Mouse (Mus musculus): Measurements from ENCODE around the gene Myo16. TPM values are rescaled to one million over a fixed set of nuclear protein-coding genes. Genes with fewer than 3 reads are reported as not detected.

The Myo16 gene
- polyA plus RNA-seq, 1 experiment = 104 TPM

GRCm38 (mm10) chr8:10474446-10474845 lies 320.7 kb downstream of the Myo16 start:
- TF ChIP-seq POLR2A (IDR thresholded peaks at IDR 0.05; ENCODE audit: insufficient read depth, low read depth, low read length) (no peak), CTCF (IDR thresholded peaks at IDR 0.05; ENCODE audit: insufficient read depth, low read depth, low read length) (no peak)
- Histone ChIP-seq H3K27ac (ENCODE audit: insufficient read depth, low read depth, low read length) (peak overlapping the region; percentile 5; the same call in 1 of the 2 replicates), H3K4me3 (ENCODE audit: insufficient read depth, low read depth, low read length) (no peak overlapping the region), H3K4me1 (ENCODE audit: control insufficient read depth, insufficient read depth, low read length) (peaks cover 16% of the 10 kb centered on the region)
- 37% methylated on average over 3 of the region's 3 CpGs for WGBS

GRCm38 (mm10) chr8:10479059-10479458 lies 325.3 kb downstream of the Myo16 start:
- no peak for TF ChIP-seq POLR2A (IDR thresholded peaks at IDR 0.05; ENCODE audit: insufficient read depth, low read depth, low read length)
- TF ChIP-seq CTCF (IDR thresholded peaks at IDR 0.05; ENCODE audit: insufficient read depth, low read depth, low read length) = no peak
- Histone ChIP-seq H3K27ac (ENCODE audit: insufficient read depth, low read depth, low read length) (no peak overlapping the region), H3K4me3 (ENCODE audit: insufficient read depth, low read depth, low read length) (no peak overlapping the region), H3K4me1 (ENCODE audit: control insufficient read depth, insufficient read depth, low read length) (peaks cover 4% of the 10 kb centered on the region; the same call in 1 of the 2 replicates)
- 60% methylated on average over 10 of the region's 10 CpGs for WGBS

GRCm38 (mm10) chr8:10480850-10481249 lies 327.1 kb downstream of the Myo16 start:
- WGBS = 65% methylated on average over 8 of the region's 8 CpGs
- Histone ChIP-seq H3K27ac (ENCODE audit: insufficient read depth, low read depth, low read length) (no peak overlapping the region), H3K4me1 (ENCODE audit: control insufficient read depth, insufficient read depth, low read length) (peaks cover 3% of the 10 kb centered on the region; the same call in 1 of the 2 replicates), H3K4me3 (ENCODE audit: insufficient read depth, low read depth, low read length) (no peak overlapping the region)
- TF ChIP-seq POLR2A (IDR thresholded peaks at IDR 0.05; ENCODE audit: insufficient read depth, low read depth, low read length) = no peak

GRCm38 (mm10) chr8:10482064-10482463 lies 328.4 kb downstream of the Myo16 start:
- TF ChIP-seq CTCF (IDR thresholded peaks at IDR 0.05; ENCODE audit: insufficient read depth, low read depth, low read length) (no peak), POLR2A (IDR thresholded peaks at IDR 0.05; ENCODE audit: insufficient read depth, low read depth, low read length) (no peak)
- Histone ChIP-seq H3K4me3 (ENCODE audit: insufficient read depth, low read depth, low read length) (no peak overlapping the region), H3K27ac (ENCODE audit: insufficient read depth, low read depth, low read length) (no peak overlapping the region), H3K4me1 (ENCODE audit: control insufficient read depth, insufficient read depth, low read length) (no peaks in the 10 kb centered on the region)
- WGBS = 92% methylated on average over 5 of the region's 5 CpGs

DNA sequence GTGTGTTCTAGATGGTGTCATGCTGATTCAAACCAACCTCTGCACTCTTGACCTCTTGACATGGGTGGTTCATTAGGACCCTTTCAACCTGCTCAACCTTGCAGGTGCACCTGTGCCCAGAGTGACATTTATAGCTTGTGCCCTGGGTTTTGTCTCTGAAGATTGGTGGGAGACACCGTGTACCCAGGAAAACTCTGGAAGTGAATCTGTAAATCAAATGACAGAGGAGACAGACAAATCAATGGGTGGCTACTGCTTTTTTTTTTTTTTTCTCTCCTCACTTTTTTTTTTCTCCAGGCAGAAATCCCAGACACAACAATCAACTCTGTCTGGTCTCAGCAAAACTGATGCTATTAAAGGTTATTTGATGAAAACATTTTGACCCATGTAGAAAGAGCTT lies 329.2 kb downstream of the Myo16 start:
- H3K4me3 ChIP-seq (ENCODE audit: insufficient read depth, low read depth, low read length) = no peak overlapping the region
- 54% methylated on average over 1 of the region's 1 CpGs for WGBS

GRCm38 (mm10) chr8:10483841-10484240 lies 330.1 kb downstream of the Myo16 start:
- Histone ChIP-seq H3K27ac (ENCODE audit: insufficient read depth, low read depth, low read length) (no peak overlapping the region), H3K4me1 (ENCODE audit: control insufficient read depth, insufficient read depth, low read length) (no peaks in the 10 kb centered on the region), H3K4me3 (ENCODE audit: insufficient read depth, low read depth, low read length) (no peak overlapping the region)
- TF ChIP-seq CTCF (IDR thresholded peaks at IDR 0.05; ENCODE audit: insufficient read depth, low read depth, low read length) = no peak
- no peak for TF ChIP-seq POLR2A (IDR thresholded peaks at IDR 0.05; ENCODE audit: insufficient read depth, low read depth, low read length)
- 47% methylated on average over 5 of the region's 5 CpGs for WGBS

More for the DNA sequence above, 329.2 kb downstream of the Myo16 start:
- Histone ChIP-seq H3K4me1 (ENCODE audit: control insufficient read depth, insufficient read depth, low read length) (no peaks in the 10 kb centered on the region), H3K27ac (ENCODE audit: insufficient read depth, low read depth, low read length) (no peak overlapping the region)
- no peak for TF ChIP-seq POLR2A (IDR thresholded peaks at IDR 0.05; ENCODE audit: insufficient read depth, low read depth, low read length)
- TF ChIP-seq CTCF (IDR thresholded peaks at IDR 0.05; ENCODE audit: insufficient read depth, low read depth, low read length) = no peak

- WGBS = 46% methylated on average over 10 of the region's 10 CpGs
- no peak overlapping the region for H3K27ac ChIP-seq (ENCODE audit: insufficient read depth, low read depth, low read length)
- TF ChIP-seq POLR2A (IDR thresholded peaks at IDR 0.05; ENCODE audit: insufficient read depth, low read depth, low read length) (no peak), CTCF (IDR thresholded peaks at IDR 0.05; ENCODE audit: insufficient read depth, low read depth, low read length) (no peak)
- H3K4me1 ChIP-seq (ENCODE audit: control insufficient read depth, insufficient read depth, low read length) = no peaks in the 10 kb centered on the region
- H3K4me3 ChIP-seq (ENCODE audit: insufficient read depth, low read depth, low read length) = no peak overlapping the region
Observed at GRCm38 (mm10) chr8:10489738-10490419, 336.2 kb downstream of the Myo16 start.

DNA sequence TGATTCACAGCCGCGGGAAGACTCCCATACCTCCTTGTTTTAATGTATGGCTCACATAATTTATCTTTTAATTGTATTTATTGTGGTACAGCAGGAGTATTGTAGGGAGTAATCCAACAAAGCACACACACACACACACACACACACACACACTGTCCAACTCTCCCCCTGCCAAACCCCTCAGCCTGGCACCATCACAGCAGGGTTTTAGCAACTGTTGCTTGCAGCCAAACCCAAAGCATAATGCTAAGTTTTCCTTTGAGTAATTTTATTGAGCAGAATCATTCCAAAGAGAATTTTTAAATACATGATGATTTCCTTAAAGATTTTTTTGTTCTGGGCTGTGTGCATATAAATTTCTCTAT lies 336.7 kb downstream of the Myo16 start:
- H3K27ac ChIP-seq (ENCODE audit: insufficient read depth, low read depth, low read length) = no peak overlapping the region
- no peak for TF ChIP-seq POLR2A (IDR thresholded peaks at IDR 0.05; ENCODE audit: insufficient read depth, low read depth, low read length)
- no peak for TF ChIP-seq CTCF (IDR thresholded peaks at IDR 0.05; ENCODE audit: insufficient read depth, low read depth, low read length)
- WGBS = 81% methylated on average over 2 of the region's 2 CpGs
- no peaks in the 10 kb centered on the region for H3K4me1 ChIP-seq (ENCODE audit: control insufficient read depth, insufficient read depth, low read length)
- no peak overlapping the region for H3K4me3 ChIP-seq (ENCODE audit: insufficient read depth, low read depth, low read length)

DNA sequence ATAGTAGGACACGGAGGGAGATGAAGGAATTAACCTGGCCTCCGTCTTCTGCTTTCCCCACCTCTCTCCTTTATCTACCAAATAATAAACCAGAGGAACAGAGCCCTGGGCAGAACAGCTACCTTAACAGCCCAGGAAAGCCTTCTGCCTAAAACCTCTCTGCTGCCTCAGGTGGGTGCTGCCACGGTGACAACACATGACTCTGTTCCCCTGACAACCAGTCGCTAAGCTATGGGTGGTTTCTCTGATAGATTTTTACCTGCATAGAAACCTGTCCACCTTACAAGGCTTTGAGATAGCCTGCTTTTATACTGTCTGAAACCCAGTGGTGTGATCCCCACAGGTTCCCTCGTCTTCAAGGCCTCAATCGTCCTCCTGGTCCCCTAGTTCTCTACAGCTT lies 337.2 kb downstream of the Myo16 start:
- Histone ChIP-seq H3K4me1 (ENCODE audit: control insufficient read depth, insufficient read depth, low read length) (no peaks in the 10 kb centered on the region), H3K4me3 (ENCODE audit: insufficient read depth, low read depth, low read length) (no peak overlapping the region), H3K27ac (ENCODE audit: insufficient read depth, low read depth, low read length) (no peak overlapping the region)
- WGBS = 82% methylated on average over 6 of the region's 6 CpGs
- TF ChIP-seq POLR2A (IDR thresholded peaks at IDR 0.05; ENCODE audit: insufficient read depth, low read depth, low read length) (no peak), CTCF (IDR thresholded peaks at IDR 0.05; ENCODE audit: insufficient read depth, low read depth, low read length) (no peak)
